Mouse (Mus musculus): ENCODE data around the gene Scyl2.
"Not testable (repeated sequence)": the region's sequence is repeated elsewhere in the genome, so short reads cannot be mapped to it uniquely, and the experiment has no call there.

Scyl2 gene

DNA sequence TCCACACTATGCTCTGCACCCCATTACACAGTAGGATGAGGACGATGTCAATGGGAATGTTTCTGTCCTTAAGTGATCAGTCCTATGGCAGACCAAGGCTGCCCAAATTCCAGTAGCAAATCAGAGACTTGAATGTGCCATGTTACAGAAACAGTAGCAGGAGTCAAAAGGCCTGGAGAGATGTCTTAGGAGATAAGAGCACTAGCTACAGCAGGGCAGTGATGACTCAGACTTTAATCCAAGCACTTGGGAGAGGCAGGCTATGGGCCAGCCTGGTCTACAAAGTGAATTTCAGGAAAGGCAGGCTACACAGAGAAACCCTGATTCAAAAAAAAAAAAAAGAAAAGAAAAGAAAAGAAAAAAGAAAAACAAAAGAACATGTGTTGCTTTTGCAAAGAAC lies 6.6 kb downstream of the Scyl2 start:
- ATAC-seq (ENCODE audit: low TSS enrichment): no peak

DNA sequence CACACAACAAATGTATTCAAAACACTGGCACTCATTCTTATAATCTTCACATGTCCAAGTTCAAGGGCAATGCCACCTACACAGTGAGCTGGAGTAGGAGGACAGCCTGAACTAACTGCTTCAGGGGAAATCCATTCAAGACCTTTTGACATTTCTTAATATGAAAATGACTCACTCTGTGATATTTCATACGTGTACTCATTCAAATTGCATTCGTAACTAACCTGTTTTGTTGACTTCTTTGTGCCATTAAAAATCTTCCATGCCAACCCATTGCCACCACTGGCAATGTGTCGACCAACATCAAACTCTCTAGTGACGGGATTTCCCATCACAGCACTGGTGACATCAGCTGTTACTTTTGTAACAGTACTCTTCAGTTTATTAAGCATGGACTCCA lies 8.0 kb downstream of the Scyl2 start:
- ATAC-seq (ENCODE audit: low TSS enrichment): no peak

DNA sequence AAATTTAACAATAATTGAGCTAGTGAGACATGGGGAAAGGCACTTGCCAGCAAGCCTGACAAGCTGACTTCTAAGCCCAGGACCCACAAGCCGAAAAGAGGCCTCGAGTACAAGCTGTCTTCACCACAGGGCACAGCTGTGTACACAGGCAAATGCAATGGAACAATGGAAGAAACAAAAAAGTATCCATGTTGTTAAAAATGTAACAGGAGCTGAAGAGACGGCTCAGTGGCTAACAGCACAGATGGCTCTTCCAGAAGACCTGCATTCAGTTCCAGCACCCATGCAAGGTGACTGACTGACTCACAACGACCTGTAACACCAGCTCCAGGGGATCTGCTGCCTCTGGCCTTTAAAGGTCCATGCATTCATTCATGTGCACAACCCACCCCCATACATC lies 9.5 kb downstream of the Scyl2 start:
- peak; percentile 53 for ATAC-seq (ENCODE audit: low TSS enrichment)

DNA sequence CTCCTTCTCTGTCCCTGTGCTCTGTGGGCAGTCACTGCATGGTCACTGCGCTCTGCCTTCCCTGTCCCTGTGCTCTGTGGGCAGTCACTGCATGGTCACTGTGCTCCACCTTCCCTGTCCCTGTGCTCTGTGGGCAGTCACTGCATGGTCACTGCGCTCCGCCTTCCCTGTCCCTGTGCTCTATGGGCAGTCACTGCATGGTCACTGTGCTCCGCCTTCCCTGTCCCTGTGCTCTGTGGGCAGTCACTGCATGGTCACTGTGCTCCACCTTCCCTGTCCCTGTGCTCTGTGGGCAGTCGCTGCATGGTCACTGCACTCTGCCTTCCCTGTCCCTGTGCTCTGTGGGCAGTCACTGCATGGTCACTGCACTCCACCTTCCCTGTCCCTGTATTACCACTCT lies 15.7 kb downstream of the Scyl2 start:
- not testable (repeated sequence) for ATAC-seq (ENCODE audit: low TSS enrichment)

DNA sequence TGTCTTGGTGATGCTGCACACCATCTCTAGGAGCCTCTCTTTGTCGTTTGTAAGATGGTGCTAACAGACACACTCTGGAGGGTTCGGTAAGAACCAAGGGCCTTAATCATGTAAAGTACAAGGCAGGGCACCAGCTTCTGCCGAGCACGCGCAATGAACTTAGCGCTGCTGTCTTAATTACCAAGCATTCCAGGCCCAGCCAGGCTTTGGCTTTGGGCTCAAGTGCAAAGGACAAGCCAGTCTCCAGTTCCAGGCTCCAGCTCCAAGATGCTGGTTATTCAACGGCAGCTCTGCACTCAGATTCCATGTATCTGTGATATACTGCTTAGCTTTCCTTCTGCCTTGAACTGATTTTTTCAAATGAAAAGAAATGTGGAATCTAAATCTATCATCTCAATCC lies 18.5 kb downstream of the Scyl2 start:
- ATAC-seq (ENCODE audit: low TSS enrichment): no peak

DNA sequence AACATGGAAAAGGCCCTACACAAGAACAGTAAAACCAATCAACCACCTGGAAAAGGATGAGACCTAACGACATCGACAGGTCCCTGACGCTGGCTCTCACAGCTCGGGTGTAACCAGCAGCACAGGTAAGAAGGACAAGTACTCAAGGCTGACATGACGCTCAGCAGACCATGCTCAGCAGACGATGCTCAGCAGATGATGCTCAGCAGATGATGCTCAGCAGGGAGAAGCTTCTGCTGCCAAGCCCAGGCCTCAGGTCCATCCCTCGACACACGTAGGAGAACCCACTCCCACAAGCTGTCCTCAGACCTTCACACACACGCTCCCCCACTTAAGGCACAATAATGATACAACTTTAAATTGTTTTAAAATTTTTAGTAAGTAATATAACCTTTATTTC lies 20.4 kb downstream of the Scyl2 start:
- 0 out of 2 replicates have a peak, but pooled peaks have one; percentile 4 for ATAC-seq (ENCODE audit: low TSS enrichment)

DNA sequence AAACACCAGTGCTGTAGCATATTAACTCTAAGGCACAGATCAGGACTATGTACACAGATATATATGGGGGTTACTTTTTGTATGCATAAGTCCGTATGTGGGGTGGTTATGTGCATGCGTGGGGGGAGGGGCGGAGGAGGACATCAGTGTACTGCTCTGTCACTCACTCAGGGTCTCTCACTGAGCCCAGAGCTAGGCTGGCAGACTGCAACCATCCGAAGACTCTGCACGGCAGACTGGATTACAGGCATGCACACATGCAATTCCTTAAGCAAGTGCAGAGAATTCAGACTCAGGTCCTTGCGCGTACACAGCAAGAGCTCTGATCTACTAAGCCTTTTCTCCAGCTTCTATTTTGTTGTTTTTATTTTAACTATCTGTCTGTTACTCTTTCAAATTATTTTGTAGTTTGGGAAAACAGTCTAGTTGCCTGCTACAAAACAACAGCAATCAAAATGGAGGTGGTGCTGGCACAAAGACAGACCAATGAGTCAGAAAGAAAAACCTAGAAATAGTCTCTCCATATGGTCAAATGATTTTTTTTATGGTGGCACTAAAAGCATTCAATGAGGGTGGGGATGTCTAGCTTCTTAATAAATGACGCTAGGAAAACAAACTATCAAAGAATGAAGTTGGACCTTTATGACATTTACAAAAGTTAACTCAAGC lies 21.0 kb downstream of the Scyl2 start:
- ATAC-seq (ENCODE audit: low TSS enrichment): peak; percentile 51

DNA sequence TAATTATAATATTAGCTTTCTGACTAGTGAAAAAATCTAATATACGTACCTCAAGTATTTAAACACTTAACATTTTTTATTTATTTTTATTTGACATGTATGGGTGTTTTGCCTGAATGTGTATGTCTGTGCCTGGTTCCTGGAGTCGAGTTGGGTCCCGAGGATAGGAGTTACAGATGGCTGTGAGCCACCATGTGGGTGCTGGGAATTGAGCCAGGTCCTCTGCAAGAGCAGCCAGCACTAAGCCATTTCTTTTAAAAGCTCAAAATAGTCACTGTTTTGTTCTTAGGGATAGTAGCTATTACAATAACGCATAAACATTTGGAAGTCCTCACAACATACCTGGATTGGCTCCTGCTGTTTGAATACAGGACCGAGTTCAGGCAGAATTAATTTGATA lies 29.7 kb downstream of the Scyl2 start:
- ATAC-seq (ENCODE audit: low TSS enrichment): no peak

DNA sequence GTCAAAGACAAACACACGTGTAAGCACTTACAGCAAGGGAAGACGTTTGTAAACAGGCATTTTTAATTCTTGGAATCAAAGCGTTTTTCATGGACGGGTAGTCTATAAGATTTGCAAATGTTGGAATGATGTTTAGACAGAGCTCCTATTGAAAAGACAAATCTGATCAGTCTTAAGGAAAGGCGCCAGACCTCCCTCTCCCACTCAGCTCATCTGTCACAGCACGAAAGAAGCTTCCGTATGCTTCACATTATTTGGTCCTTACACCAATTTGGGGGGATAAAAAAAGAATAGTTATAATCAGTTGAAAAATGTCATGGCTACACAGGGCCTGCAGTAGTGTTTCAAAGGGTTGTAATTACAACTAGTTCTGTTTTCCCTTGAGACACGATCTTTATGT lies 33.2 kb downstream of the Scyl2 start:
- peak; percentile 55; the same call in 1 of the 2 replicates for ATAC-seq (ENCODE audit: low TSS enrichment)

DNA sequence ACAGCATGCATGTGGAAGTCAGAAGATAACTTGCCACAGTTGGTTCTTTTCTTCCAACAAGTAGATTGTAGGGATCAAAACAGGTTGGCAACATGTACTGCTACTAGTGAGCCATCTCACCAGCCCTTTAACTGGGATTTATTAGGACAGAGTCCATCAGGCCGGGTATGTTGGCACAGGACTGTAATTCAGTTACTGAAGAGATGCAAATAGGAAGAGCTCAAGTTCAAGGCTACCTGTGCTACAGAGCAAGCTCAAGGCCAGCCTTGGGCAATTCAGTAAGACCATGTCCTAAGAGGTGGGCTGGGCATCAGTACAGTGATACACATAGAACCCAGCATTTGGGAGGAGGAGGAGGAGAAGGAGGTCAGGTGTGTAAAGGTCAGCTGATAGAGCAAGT lies 34.4 kb downstream of the Scyl2 start:
- no peak for ATAC-seq (ENCODE audit: low TSS enrichment)

DNA sequence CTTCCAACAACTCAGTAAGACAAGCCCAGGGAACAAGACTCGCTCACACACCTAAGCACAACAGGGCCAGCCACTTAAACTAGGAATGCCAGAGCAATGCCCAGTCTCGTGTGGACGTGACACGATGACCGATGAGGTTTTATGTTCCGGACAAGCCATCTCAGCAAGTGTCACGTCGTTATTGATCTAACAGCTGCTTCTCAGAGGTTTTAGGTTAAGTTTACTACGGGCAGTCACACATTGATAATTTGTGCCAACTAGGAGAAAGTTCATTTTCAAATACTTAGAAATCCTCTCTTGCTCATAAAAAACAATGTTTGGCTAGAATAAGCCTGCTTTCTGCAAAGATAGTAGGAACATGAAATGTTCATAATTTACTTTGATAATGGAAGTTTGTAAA lies 39.2 kb downstream of the Scyl2 start:
- ATAC-seq (ENCODE audit: low TSS enrichment): no peak

DNA sequence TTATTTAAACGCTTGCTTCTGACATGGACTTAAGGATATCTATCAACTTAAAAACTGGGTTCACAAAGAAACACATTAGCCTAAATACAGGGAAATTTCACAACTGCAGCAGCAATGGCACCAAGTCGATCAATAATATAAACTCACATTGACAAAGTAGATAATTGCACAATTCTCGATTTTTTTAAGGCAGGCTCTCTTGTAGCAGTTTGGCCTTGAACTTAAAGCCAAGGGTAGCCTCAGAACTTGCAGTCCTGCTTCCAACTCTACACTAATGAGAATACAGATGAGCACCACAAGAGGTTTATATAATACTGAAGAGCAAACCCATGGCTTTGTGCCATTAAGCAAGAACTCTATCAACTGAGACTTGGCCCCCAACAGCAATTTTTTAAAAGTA lies 49.1 kb downstream of the Scyl2 start:
- ATAC-seq (ENCODE audit: low TSS enrichment): no peak

DNA sequence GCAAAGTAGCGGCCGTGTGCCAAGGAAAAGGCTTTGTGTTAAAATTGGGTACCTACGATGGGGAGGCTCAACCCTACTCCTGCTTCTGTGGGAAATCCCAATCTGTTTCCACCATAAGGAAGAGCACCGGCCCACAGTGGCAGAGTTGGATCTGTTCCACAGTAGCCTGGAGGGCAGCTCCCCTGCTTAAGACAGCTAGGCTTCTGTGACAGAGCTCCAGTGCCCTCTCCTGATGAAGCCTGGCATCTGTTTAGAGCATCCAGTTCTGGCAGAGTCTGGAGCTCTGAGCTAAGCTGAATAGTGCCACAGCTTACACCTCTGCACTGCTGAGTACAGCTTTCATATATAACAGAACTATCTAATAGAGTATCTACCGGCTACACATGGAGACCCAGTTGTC lies 51.1 kb downstream of the Scyl2 start:
- ATAC-seq (ENCODE audit: low TSS enrichment): peak; percentile 96

DNA sequence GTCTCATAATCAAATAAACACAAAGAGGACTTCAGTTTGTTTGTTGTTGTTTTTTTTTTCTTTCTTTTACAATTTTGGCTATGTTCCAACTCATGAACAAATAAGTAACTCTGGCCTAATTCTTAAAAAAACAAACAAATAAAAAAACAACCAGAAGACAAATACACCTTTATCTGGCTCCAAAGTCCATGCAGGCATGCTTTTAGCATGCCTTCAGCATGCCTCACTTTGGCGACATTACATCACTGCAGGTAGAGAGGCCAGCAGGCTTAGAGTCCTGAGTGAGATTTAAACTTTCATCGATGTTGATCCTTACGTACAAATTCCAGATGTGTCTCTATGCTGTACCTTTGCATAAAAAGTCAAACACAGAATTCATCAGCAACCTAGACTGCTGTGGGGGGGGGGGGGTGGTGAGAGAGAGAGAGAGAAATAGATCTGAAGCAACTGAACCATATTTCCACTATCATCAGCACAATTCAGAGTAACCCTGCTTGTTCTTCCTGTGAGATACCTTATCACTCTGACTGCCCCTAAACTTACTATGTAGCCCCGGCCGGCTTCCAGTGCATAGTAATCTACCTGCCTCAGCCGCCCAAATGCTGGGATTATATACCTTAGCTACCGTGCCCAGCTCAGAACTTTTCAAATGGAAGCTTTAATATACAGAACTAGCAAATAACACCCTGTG lies 52.2 kb downstream of the Scyl2 start:
- no peak for ATAC-seq (ENCODE audit: low TSS enrichment)

DNA sequence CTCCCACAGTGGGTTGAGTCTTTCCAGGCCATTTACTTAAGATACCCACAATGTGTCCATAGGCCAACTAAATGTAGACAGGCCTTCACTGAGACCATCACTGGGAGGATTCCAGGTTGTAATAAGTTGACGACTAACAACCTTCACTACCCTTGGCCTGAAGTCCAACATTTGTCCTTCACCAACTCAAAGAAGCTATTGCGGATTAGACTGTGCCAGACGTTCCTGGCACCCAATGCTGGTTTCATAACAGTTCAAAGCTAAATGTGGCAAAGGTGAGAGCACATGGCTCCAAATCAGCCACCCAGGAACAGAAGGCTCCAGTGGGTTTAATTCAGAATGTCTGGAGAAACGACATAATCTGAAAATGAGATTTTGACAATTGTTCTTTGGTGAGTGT lies 53.0 kb downstream of the Scyl2 start:
- ATAC-seq (ENCODE audit: low TSS enrichment): no peak

DNA sequence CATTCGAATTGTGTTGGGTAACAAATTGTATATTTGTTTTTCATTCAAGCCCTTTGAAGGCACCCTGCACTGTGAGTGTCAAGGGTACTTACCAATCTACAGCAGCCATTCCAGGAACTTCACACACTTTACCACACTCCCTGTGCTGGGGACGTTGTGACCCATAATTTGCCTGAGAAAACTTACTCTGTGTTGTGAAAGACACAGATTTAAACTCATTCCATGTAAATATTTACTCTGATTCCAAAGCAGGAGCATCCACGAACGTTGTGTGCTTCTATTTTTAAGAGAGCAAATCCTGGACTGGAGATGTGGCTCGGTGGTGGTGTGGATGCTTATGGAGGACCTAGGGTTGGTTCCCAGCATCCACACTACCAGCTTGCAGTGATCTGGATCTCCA lies 54.3 kb downstream of the Scyl2 start:
- ATAC-seq (ENCODE audit: low TSS enrichment): no peak

DNA sequence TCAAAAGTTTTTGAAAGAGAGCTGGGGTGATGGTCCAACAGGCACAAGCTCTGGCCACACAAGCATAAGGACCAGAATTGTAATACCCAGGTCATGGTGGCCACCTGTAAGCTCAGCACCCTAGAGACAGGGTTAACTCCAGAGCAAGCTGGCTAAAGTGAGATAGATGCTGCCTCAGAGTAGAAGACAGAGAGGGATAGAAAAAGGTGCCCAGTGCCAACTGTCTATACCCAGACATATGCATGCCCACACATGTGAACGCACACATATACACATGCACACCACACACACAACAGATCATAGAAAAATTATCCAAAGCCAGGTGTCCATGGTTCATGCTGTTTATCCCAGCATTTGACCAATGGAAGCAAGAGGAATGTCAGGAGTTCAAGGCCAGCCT lies 55.5 kb downstream of the Scyl2 start:
- no peak for ATAC-seq (ENCODE audit: low TSS enrichment)

DNA sequence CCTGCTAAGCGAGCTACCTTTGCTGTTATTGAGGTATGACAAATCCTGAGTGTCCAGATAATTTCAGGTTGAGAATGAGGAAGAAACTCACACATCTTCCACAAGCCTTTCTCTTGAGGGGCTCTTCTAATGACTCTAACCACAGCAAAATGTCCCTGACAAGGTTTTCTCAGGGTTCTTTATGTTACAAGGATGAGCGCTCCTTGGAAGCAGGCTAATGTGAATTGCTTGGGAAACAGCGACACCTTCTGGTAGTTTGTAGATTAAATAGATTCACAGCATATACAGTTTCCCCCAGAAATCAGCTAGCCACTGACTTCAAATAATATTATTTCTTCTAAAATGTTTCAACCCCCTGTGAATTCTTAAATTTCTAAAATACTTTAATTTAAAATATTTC lies 56.0 kb downstream of the Scyl2 start:
- ATAC-seq (ENCODE audit: low TSS enrichment): peak; percentile 84

DNA sequence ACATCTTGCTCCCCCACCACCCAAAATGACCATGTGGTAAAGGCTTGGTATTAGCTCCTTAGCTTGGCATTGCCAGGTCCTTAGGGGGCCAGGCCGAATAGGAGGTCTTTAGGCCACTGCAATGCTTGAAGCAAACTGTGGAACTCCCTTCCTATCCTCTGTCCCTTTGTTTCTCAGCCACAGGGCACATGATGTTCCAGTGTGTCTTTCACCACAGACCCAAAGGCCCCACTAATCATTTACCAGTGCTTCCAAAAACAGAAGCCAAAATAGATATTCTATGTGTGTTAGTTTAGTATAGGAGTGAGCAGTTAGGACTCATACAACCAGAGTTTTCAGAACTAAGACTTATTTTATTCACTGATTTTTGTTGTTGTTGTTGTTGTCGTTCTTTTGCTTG lies 59.4 kb downstream of the Scyl2 start:
- no peak for ATAC-seq (ENCODE audit: low TSS enrichment)

DNA sequence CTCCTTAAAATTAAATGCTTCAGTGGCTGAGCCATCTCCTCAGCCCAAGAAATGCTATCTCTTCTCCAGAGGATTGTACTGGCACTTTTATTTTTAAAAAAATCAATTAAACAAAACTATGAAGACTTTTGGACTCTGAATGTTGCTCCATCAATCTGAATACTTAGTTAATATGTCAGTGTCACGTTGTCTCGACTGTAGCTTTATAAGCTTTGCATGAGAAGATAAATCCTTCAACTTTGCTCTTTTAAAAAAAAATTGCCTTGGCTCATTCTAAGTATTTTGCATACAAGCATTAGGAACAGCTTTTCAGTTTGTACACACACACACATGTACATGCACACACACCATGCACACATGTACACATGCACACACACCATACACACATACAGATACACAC lies 61.9 kb downstream of the Scyl2 start:
- ATAC-seq (ENCODE audit: low TSS enrichment): no peak

DNA sequence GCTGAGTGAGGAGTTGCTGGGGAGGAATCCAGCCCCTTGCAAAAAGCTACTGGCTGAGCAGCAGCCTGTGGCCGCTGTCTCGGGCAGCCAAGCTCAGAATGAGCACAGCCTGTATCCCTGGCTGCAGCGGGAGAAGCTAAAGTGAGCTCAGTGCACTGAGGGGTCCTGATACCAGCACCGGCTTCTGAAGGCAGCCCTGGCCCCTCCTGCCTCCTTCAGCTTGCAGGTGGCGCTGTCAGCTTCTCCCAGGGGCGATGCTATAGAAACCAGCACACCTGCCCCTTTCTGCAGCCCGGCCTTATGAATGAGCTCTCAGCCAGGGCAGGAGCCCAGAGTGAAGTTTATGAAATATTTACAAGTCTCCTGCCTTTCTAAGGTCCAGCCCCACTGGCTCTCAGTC lies 65.0 kb downstream of the Scyl2 start, which contains the start of gene Slc17a8:
Gene Slc17a8, minus strand, starts transcription at position 125 of the 400 bp plus-strand sequence.
- ATAC-seq (ENCODE audit: low TSS enrichment): no peak

DNA sequence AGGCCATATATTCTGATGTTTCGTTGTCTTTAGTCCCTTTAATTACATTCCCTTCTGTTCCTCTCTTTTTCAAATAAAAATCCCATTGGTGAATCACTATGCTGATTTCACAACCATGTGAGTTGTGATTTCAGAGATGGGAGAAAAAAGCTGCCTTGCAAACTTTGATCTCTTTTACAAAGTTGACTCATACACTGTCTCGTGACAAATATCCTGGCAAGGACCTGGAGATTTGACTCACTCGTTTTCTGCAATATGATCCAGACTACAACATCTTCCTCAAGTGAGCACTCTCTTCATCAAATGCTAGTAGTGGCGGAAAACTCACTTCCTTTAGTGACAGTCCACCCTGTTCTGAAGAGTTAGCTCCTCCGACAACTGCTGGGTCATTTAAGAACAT lies 86.8 kb downstream of the Scyl2 start:
- ATAC-seq (ENCODE audit: low TSS enrichment): peak; percentile 27; the same call in 1 of the 2 replicates

DNA sequence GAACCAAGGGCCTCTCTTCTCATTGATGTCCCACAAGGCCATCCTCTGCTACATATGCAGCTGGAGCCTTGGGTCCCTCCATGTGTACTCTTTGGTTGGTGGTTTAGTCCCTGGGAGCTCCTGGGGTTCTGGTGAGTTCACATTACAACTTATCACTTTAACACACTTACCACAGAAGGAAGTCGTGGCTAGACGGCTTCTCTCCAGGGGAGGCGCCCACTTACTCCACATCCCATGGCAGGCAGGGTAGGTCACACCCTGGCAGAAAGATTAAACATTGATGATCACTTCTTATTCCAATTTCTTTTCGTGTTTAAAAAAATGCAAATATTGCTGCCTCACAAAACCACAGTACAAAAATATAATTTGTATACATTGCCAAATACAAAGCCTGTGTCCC lies 88.8 kb downstream of the Scyl2 start:
- ATAC-seq (ENCODE audit: low TSS enrichment): no peak

DNA sequence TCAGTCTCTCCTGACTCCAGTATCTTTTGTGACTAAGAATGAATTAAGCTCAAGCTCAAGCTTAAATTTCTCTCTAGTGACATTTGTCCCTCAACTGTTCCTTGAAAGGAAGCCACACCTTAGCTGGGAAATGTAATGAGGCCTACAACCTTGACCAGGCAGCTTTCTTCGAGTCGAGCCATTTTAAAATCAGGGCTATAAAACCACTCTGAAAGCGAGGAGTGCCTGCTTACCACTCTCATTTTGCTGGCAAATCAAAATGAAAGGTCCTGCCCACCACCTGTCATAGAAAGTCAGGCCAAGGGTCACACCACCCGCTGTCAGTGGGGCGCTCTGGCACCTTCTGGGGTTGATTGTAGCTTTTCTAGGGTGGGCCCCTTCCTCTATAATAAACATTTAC lies 90.2 kb downstream of the Scyl2 start:
- ATAC-seq (ENCODE audit: low TSS enrichment): no peak
